Mouse (Mus musculus) urinary bladder, postnatal 10 days (tissue): ENCODE measurements around the gene Ndufb6.

Experiments used
- DNase-seq: peaks from one replicate; pipeline ENCODE4 v3.0.0; 2022; ENCODE audit warnings: low spot score

Ndufb6 gene

DNA sequence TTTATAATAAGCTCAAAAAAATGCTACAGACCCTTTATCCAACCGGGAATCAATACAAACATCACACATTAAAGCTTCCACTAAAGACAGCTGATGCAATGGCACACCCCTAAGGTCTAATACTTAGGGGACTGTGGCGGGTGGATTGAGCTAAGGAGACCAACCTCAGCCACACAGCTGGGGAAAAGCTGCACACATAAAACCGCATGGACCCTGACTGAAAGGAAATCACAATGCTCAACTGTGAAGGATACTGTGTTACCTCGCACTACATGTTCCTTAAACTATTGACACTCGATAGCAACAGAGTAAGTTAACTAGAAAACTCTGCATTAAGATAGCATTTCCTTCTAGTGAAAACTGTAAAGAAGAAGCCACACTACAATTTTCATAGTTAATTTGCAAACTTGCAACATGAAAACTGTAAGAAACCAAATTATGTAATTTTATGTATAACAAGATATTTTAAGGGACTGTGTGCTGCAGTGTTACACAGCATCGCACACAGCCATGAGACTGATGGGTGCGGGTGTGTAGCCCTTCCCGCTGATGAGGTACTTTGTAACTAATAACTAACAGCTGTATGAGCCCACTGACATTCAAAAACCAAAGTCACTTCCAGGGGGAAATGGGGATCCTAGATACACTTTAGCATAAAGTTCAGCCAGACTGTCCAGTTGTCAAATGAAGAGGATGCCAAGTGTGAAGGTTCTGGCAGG lies 24.7 kb downstream of the Ndufb6 start:
- DNase-seq = no peak

DNA sequence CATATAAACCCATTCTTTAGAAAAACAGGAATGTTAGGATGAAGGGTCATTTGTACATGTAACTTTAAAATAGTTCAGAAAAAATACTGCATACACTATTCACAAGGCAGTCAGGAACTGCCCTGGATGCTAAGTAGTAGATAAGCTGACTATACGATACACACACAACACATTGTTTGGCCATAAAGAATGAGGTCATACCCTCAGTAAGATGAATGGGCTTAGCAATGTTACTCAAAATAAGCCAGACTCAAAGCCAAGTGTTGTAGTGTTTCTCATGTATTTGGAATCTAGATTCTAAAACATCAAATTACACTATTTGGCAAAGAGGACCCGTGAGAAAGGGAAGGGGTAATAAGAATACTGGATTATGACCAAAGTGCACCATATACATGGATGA lies 25.5 kb downstream of the Ndufb6 start:
- DNase-seq = no peak

DNA sequence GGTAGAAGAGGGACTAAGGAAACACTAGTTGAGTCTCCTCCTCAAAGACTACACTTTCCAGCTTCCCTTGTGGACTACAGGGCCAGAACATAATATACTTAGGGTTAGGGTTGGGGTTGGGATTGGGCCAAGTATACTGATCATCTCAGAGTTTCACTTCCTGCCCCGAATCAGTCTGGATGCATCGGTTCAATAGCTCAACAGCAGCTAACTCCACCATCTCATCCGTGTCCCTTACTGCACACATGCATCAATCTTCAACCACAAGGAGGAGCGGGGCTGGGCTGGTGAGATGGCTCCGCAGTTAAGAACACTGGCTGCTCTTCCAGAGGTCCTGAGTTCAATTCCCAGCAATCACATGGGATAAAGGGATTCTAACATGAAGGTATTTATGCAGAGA lies 28.2 kb downstream of the Ndufb6 start:
- DNase-seq = no peak

DNA sequence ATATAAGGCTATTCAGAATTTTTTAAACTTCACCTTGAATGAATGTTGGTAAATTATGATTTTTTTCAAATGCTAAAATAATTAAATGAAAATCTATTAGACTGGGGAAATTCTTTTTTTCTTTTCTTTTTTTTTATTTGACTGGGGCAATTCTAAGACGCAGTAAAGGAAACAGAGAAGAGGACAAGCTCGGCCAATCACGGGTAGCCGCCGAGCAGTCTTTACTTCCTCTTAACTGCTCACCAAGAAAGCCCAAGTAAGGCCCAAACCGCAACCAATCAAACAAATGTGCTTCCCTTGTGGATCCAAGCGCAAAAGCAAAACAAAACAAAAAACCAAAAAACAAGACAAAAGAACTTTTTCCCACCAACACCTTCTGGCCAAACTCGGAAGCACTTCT lies 35.2 kb downstream of the Ndufb6 start:
- no peak for DNase-seq

DNA sequence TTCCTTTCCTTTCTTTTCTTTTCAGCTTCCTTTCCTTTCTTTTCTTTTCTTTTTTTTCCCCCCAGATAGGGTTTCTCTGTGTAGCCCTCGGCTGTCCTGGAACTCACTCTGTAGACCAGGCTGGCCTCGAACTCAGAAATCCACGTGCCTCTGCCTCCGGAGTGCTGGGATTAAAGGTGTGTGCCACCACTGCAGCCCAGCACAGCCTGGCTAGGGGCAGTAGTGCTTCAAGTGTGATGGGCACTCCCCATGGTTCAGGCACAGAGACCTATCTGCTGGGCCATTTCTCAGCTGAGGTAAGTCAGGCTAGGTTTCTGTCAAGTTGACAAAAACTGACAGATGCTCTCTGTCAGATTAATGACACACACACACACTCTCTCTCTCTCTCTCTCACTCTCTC lies 36.2 kb downstream of the Ndufb6 start:
- no peak for DNase-seq

DNA sequence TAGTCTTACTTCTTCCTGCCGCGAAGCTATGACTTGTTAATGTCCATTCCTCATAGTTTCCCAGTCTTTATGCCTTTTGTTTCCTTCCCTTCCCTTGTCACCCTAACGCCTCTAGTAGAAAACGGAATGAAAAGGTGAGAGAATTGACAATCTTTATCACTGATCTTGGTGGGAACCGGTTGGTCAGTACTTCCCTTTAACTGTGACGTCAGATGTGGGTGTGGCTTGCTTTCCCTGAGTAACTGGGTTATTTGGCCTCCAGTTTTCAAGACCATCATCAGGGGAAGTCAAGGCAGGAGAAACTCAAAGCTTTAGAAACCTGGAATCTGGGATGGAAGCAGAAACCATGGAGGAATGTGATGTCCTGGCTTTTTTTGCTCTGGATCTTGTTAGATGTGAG lies 37.3 kb downstream of the Ndufb6 start:
- no peak for DNase-seq

DNA sequence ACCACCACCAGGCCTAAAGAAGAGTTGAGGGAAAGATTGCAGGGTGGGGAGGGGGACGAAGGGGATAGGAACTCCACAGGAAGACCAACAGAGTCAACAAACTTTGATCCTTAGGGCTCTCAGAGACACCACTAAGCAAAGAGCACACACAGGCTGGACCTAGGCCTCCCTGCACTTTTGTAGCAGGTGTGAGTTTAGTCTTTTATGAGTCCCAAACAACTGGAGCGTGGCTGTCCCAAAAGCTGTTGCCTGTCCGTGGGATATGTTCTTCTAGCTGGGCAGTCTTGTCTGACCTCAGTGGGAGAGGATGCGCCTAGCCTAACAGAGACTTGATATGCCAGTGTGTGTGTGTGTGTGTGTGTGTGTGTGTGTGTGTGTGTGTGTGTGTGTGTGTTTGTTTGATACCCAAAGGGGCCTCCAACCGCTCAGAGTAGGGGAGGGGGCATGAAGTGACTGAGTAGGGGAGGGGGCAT lies 38.9 kb downstream of the Ndufb6 start:
- DNase-seq = no peak

DNA sequence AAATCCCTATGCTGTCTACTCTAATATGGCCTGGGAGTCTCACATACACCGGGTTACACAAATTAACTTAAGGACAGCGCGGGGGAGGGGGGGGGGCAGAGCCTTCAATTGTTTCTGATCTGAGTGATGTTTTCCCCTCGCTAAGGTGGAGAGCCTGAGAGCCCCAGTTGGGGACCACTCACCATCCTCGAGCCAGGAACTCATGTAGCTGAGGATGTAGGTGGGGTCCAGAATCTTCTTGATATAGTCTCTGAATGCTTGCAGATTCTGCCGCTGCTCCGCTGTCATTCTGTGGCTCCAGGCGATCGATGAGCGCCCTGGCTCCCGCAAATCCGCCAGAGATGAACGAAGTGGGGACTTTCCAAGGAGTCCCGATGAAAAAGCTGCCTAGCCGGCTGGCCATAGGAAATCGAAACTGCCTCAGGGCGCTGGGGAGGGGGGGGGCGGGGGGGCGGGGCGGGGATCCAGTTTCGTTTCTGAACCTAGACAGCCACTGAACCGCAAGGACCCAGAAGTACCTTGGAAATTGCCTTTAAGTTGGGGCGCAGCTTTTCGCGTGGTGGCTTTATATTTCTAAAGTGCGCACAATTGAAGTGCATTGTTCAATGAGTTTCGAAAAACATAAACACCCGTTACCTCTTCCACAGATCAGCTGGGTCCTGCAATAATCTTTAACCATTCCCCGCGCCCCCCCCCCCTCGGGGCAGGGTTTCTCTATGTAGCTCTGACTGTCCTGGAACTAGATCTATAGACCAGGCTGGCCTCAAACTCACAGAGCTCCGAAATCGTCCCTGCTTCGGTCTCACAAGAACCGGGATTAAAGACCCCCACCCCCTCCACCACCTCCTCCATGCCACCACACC lies 39.6 kb downstream of the Ndufb6 start, which contains the start of gene Ddx58:
Gene Ddx58 (minus strand): TSS at position 420 of the 863 bp plus-strand sequence.
- DNase-seq = no peak

DNA sequence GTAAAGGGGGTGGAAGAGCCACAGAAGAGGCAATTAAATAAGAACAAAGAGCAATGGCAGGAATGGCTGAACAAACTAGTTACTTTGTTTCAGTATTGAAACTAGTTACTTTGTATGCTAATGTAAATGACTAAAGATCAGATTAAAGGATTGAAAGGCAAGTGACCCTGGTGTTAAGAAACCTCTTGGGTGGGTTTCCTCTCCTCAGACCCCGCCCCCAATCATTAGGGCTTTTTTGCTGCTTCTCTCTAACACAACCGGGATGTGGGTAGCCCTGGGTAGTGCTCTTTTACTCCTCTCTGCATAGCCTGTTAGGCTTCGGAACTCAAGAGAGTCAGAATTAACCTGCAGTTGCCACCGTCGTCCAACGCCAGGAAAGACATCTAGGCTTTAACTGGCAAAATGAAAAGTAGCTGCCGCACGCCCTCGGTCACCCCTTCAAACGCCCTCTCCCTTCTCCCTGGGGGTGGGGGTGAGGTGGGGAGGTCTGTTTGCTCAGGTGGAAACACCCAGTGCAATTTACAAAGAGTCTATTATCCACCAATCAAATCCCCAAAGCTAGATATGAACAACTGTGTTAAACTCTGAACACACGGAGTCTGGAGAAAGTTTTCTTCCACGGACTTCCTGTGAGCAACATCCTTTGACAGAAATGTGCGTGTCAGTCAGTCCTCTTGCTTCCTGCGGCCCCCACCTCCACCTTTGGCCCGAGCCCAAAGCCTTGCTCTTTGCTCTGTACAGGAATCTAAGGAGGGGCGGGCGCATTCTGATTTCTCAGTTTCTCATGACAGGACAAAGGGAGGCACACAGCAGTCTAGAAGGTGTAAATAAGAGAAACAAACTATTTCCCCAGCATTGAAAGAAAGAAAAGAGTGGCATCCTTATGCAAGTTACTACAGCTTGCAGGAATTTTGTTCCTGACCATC lies 40.5 kb downstream of the Ndufb6 start:
- DNase-seq = no peak

DNA sequence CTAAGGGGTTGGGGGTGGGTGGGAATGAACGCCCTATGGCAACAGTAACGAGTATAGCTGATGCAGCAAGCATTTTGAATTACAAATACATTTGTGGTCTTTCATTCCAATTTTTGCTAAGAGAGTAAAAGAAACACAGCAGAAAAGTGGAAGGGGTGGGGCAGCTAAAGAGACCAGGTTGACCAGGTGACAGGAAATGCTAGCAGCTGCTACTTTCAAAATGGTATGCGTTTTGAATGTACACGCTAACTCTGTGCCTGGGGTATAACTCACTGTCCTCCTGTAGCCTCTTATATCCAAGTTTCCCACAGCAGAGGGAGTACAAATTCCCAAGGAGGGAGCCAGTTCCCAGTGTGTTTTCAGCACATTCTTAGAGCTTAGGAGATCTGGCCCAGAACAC lies 42.4 kb downstream of the Ndufb6 start:
- DNase-seq = no peak

DNA sequence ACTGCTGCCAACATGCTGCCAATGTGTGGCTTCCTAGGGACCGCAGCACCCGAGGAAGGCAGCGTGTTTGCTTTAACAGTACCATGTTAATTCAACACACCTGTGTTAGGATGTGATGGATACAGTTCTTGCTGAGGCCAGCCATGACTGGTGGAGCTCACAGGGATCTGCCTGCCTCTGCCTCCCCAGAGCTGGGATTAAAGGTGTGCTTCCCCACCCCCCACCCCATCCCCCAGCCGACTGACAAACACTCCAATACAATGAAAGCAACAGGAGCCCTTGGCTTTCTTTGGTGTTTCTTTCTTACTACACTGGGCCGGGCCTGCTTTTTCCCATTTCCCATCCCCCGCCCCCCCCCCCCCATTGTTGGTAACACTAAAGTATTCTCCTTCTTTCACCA lies 45.0 kb downstream of the Ndufb6 start:
- DNase-seq = no peak

DNA sequence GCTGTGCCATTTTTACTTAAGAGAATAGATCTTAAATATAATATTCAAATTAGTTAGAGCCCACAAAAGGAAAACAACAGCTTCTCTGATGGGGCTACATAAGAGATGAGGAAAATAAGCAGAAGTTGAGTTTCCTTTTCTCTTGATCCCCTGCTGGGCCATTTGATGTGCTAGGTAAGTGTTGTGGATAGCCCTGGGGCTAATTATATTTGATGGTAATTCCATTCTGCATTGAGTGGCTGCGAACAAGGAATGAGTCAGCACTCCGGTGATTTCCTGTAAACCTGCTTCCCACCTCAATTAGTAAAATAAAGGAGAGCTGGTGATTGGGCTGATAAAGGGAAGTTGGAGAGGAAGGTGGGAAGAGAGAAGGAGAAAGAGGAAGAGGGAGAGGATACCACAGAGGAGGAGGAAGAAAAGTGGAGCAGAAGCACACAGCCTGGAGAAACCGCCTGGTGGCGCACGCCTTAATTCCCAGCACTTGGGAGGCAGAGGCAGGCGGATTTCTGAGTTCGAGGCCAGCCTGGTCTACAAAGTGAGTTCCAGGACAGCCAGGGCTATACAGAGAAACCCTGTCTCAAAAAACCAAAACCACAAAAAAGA lies 46.1 kb downstream of the Ndufb6 start:
- DNase-seq = no peak

DNA sequence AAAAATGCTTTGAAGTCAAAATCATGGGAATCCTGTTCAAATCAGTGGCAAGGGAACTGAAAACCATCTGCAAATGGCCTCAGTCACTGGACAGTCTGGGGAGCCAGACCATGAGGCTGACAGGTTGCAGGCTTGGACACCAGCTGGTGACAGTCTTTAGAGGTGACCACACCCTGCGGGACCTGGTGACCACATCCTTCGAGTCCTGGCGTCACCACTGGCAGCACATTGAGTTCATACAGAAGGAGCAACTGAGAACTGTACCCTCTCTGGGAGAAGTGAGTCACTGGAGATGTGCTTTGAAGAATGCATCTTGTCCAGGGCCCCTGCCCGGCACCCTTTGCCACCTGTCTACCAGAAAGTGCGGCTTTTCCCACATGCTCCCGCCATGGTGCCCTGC lies 49.5 kb downstream of the Ndufb6 start:
- DNase-seq = no peak

DNA sequence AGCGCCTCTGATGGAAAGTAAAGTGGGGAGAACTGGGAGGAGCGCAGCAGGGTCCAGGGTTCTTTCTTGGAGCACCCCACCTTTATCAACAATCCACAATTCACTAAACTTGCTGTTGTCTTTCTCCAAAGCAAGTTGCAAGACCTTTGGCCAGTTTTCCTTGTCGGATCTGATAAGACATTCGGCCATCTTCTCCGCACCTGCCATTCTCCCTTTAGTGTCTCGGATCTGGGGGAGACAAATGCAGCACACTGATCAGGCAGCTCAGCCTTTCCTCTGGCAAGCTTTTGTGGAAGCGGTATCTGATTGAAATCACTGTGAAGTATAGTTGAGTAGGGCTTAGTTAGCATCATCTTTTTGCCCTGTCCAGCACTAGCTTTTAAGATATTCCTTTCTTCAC lies 51.3 kb downstream of the Ndufb6 start:
- no peak for DNase-seq

DNA sequence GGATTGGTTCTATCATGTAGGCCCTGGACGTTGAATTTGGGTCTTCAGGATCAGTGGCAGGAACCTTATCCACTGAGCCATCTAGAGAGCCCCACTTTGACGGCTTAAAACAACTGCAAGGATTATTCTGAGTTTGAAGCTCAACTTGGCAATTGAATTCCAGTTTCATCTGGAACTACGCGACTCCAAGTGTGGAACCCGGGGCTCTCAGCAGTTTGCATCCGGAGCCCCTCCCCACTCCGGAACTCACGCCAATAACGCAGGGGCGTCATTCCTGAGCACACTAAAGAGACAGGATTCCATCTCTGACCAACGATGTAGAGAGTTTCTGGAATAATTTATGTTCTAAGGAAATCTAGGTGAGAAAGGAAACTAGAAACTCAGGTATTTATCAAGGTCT lies 52.1 kb downstream of the Ndufb6 start:
- DNase-seq = no peak

DNA sequence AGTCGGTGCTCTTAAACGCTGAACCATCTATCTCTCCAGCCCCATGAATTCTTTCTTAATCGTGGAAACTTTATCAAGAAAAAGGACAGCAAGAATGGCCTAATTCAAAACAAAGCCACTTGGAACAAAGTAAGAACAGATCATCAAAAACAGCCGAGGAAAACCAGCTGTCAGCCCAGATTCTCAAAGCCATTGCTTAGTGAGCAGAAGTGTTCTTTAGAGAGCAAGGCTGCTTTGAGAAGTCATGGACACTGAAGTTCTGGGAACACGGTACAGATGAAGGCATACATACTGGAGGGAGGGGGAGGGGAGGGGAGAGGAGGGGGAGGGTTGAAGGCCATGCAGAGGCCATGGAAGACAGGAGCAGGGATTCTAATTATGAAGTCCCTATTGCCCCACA lies 53.1 kb downstream of the Ndufb6 start:
- no peak for DNase-seq

DNA sequence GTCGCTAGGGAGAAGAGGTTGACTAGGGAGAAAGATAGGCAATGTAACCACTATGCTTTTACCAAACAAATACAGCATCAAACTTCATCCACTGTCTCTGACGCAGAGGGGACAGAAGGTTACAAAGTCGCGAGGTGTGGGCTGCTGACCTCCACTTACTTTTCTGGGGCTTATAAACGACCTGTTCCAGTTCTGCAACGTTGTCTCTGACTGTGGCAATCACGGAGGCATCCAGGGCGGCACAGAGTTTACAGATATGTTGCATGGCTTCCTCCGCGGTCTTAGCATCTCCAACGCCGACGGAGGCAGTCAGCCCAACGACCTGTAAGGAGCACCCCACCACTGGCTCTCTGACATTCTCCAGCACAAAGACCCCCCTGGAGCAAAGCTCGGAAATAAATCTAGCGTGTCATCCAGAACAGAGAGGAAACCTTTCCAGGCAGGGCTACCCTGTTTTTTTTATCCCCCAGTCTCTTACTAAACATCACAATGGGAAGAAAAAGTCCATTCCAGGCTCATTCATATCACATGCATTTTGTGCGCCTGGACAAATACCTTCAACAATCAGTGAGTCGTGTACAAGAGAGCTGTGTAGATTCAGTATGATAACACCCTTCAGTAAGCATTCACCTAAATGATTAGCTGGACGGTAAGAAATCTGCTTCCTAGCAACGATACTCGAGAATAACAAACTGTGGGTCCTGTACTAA lies 57.2 kb downstream of the Ndufb6 start:
- DNase-seq = no peak

DNA sequence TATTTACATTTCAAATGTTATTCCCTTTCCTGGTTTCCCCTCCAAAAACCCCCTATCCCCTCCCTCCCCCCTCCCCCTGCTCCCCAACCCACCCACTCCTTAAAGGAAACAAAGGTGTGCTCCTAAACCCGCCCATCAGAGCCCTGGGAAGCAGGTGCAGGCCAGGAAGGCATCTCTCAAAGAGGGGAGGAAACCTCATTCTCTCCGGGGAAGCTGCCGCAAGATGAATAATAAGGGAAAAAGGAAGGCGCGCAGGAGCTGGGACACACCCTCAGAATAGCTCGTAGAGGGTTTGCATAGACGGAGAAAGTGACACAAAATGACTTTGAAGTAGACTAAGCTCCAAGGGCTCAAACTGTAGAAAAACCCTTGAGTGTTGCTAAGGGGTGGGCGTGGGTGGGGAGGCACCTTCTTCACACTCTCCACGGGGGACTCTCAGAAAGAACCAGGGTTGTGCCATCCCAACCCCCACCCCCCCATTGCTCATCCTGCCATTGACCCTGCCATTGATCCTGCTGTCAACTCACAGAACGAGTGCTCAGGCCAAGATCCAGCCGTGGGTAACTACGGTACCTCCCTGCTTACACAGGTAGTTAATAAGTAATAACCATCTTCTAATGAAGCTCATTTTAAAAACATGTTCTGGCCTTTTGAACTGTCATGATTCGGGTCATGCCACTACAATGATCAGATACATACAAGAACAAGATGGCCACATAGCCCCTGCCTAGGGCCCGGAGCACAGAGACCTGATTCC lies 58.0 kb downstream of the Ndufb6 start:
- DNase-seq = no peak
